Mouse (Mus musculus) midbrain, postnatal 0 days (tissue): ENCODE measurements around the gene Clec4g. TPM values are rescaled to one million over a fixed set of nuclear protein-coding genes. Genes with fewer than 3 reads are reported as not detected.

Experiments used
- ATAC-seq: fragments of 200-750 bp; cut with Nextera tagmentation; 2 replicates; pipeline ENCODE4 v1.8.0; 2017; ENCODE audit warnings: moderate number of reproducible peaks, mild to moderate bottlenecking, moderate TSS enrichment, moderate library complexity; ENCODE audit not compliant: low FRiP score
- DNase-seq: peaks from one replicate; pipeline ENCODE4 v3.0.0-alpha.2; 2015; ENCODE audit warnings: low spot score
- H3K27ac ChIP-seq: fragments of 300-500 bp; sonication (generic); 2 replicates; pipeline ENCODE4 v1.5.1; 2014; ENCODE audit warnings: low read depth, mild to moderate bottlenecking, low read length, mixed read lengths
- H3K27me3 ChIP-seq: fragments of 300-500 bp; sonication (generic); 2 replicates; pipeline ENCODE4 v1.6.1; 2014; ENCODE audit warnings: low read length, control low read depth, mixed read lengths; ENCODE audit not compliant: insufficient read depth
- H3K36me3 ChIP-seq: fragments of 300-500 bp; sonication (generic); 2 replicates; pipeline ENCODE4 v1.6.1; 2014; ENCODE audit warnings: low read length, control low read depth, mixed read lengths; ENCODE audit not compliant: insufficient read depth
- H3K4me1 ChIP-seq: fragments of 300-500 bp; sonication (generic); 2 replicates; pipeline ENCODE4 v1.6.1; 2014; ENCODE audit warnings: mild to moderate bottlenecking, control low read depth, antibody characterized with exemption, low read length, mixed read lengths; ENCODE audit not compliant: insufficient read depth
- H3K4me2 ChIP-seq: fragments of 300-500 bp; sonication (generic); 2 replicates; pipeline ENCODE4 v1.6.1; 2014; ENCODE audit warnings: low read depth, mild to moderate bottlenecking, low read length, mixed read lengths; ENCODE audit not compliant: poor library complexity, severe bottlenecking
- H3K4me3 ChIP-seq: fragments of 300-500 bp; sonication (generic); 2 replicates; pipeline ENCODE4 v1.5.1; 2014; ENCODE audit warnings: low read depth, mild to moderate bottlenecking, low read length, moderate library complexity
- H3K9ac ChIP-seq: fragments of 300-500 bp; sonication (generic); replicated peaks from 2 replicates; pipeline ENCODE4 v1.6.1; 2014; ENCODE audit warnings: mild to moderate bottlenecking, low read length, moderate library complexity, mixed read lengths; ENCODE audit not compliant: poor library complexity, severe bottlenecking
- H3K9me3 ChIP-seq: fragments of 300-500 bp; sonication (generic); 2 replicates; pipeline ENCODE4 v1.6.1; 2016; ENCODE audit warnings: low read length, control low read depth
- CTCF ChIP-seq: IDR thresholded peaks from 2 replicates; pipeline ENCODE4 v1.5.1; 2016; ENCODE audit warnings: antibody characterized with exemption, mild to moderate bottlenecking
- WGBS: fragments of 180-500 bp; shearing (Covaris S2); extraction: QIAGEN DNeasy Blood & Tissue Kit; methylation state at CpG from one replicate; pipeline ENCODE4 v1.1.7; 2014; 5-methylcytosine and 5-hydroxymethylcytosine counted together
- polyA plus RNA-seq: library from polyadenylated mRNA; unstranded; fragments of >200 nt; fragmentation: Nextera tagmentation; extraction: Ambion mirVana; gene quantifications from 2 replicates; pipeline ENCODE4 v1.2.1, GENCODE M21; 2015
- total RNA-seq: library from RNA; depleted of rRNA; stranded (reverse); fragments of >200 nt; gene quantifications from 2 replicates; pipeline ENCODE4 v1.2.3, GENCODE M21; 2014; rRNA removed

Gene Clec4g
- total and polyA plus RNA-seq, 2 experiments from 2014 or later, result not detected

- Histone ChIP-seq H3K9ac (no peak overlapping the region), H3K4me2 (no peak overlapping the region), H3K9me3 (no peaks in the 10 kb centered on the region), H3K27me3 (no peaks in the 10 kb centered on the region), H3K4me1 (no peaks in the 10 kb centered on the region), H3K27ac (no peak overlapping the region), H3K4me3 (no peak overlapping the region), H3K36me3 (no peaks in the 10 kb centered on the region)
- WGBS, result 84% methylated on average over 2 of the region's 2 CpGs
- DNase-seq, result no peak
- TF ChIP-seq CTCF, result no peak
- no peak for ATAC-seq
Measured at GRCm38 (mm10) chr8:3670388-3670787, 50.1 kb downstream of the Clec4g start.

GRCm38 (mm10) chr8:3665507-3665906 is 54.9 kb downstream of the Clec4g start, which contains the start of gene Mcemp1:
TSS of gene Mcemp1 (plus strand) at chr8:3665754.
- no peaks in the 10 kb centered on the region for H3K36me3 ChIP-seq
- H3K4me1 ChIP-seq, result no peaks in the 10 kb centered on the region
- ATAC-seq (no peak), DNase-seq (no peak)
- no peak within 1 kb of the TSS for H3K9ac ChIP-seq
- WGBS, result 80% methylated on average over 6 of the region's 6 CpGs
- H3K4me2 ChIP-seq, result no peak within 1 kb of the TSS
- H3K9me3 ChIP-seq, result no peaks in the 10 kb centered on the region
- no peak within 1 kb of the TSS for H3K4me3 ChIP-seq
- TF ChIP-seq CTCF, result no peak
- no peak within 1 kb of the TSS for H3K27ac ChIP-seq
- no peaks in the 10 kb centered on the region for H3K27me3 ChIP-seq

- Histone ChIP-seq H3K9me3 (no peaks in the 10 kb centered on the region), H3K27me3 (no peaks in the 10 kb centered on the region), H3K4me3 (no peak overlapping the region), H3K4me2 (no peak overlapping the region), H3K9ac (no peak overlapping the region), H3K27ac (no peak overlapping the region), H3K4me1 (no peaks in the 10 kb centered on the region), H3K36me3 (no peaks in the 10 kb centered on the region)
- ATAC-seq, result no peak
- 63% methylated on average over 5 of the region's 5 CpGs for WGBS
- no peak for DNase-seq
- no peak for TF ChIP-seq CTCF
Measured at GRCm38 (mm10) chr8:3664405-3664804, 56.0 kb downstream of the Clec4g start.

- H3K27ac ChIP-seq, result no peak overlapping the region
- no peaks in the 10 kb centered on the region for H3K36me3 ChIP-seq
- no peak for DNase-seq
- H3K4me1 ChIP-seq, result no peaks in the 10 kb centered on the region
- TF ChIP-seq CTCF, result no peak
- WGBS, result 83% methylated on average over 8 of the region's 8 CpGs
- ATAC-seq, result no peak
- no peaks in the 10 kb centered on the region for H3K27me3 ChIP-seq
- no peaks in the 10 kb centered on the region for H3K9me3 ChIP-seq
- H3K9ac ChIP-seq, result no peak overlapping the region
- H3K4me2 ChIP-seq, result no peak overlapping the region
- no peak overlapping the region for H3K4me3 ChIP-seq
Measured at GRCm38 (mm10) chr8:3660889-3661288, 59.6 kb downstream of the Clec4g start.

Other genes starting within 250 kb of the Clec4g start
- gene Tex45, start 249.8 kb downstream of the Clec4g start, total RNA-seq, result 0.47 and 0.55 TPM in 2 replicates
- gene Tex45, start 249.8 kb downstream of the Clec4g start, polyA plus RNA-seq, result 0.64 and 0.68 TPM in 2 replicates
- 85.5 and 106 TPM in 2 replicates for gene Zfp358, start 227.5 kb downstream of the Clec4g start, total RNA-seq
- 57.1 and 58.3 TPM in 2 replicates for gene Zfp358, start 227.5 kb downstream of the Clec4g start, polyA plus RNA-seq
- gene Mcoln1, start 220.2 kb downstream of the Clec4g start, total RNA-seq, result 93.8 and 116 TPM in 2 replicates
- 108 and 117 TPM in 2 replicates for gene Mcoln1, start 220.2 kb downstream of the Clec4g start, polyA plus RNA-seq
- 57.0 and 57.5 TPM in 2 replicates for gene Pnpla6, start 205.3 kb downstream of the Clec4g start, total RNA-seq
- gene Pnpla6, start 205.3 kb downstream of the Clec4g start, polyA plus RNA-seq, result 35.5 and 36.8 TPM in 2 replicates
- not detected in 2 replicates for gene C330021F23Rik, start 152.7 kb downstream of the Clec4g start, total RNA-seq
- 0.17 TPM in 1 of 2 replicates, not detected in the other for gene C330021F23Rik, start 152.7 kb downstream of the Clec4g start, polyA plus RNA-seq
- gene Camsap3, start 133.4 kb downstream of the Clec4g start, total RNA-seq, result 115 and 149 TPM in 2 replicates
- gene Camsap3, start 133.4 kb downstream of the Clec4g start, polyA plus RNA-seq, result 44.9 and 46.2 TPM in 2 replicates
- 41.9 and 43.0 TPM in 2 replicates for gene Xab2, start 99.3 kb downstream of the Clec4g start, total RNA-seq
- 31.7 and 35.9 TPM in 2 replicates for gene Xab2, start 99.3 kb downstream of the Clec4g start, polyA plus RNA-seq
- 5.7 and 7.7 TPM in 2 replicates for gene Pet100, start 99.1 kb downstream of the Clec4g start, total RNA-seq
- gene Pet100, start 99.1 kb downstream of the Clec4g start, polyA plus RNA-seq, result 70.9 and 71.3 TPM in 2 replicates
- gene Pcp2, start 95.1 kb downstream of the Clec4g start, total RNA-seq, result 10.4 and 33.2 TPM in 2 replicates
- gene Pcp2, start 95.1 kb downstream of the Clec4g start, polyA plus RNA-seq, result 0.83 and 1.1 TPM in 2 replicates
- 23.1 and 35.3 TPM in 2 replicates for gene Stxbp2, start 89.7 kb downstream of the Clec4g start, total RNA-seq
- 36.1 and 44.2 TPM in 2 replicates for gene Stxbp2, start 89.7 kb downstream of the Clec4g start, polyA plus RNA-seq
- gene Retn, start 64.9 kb downstream of the Clec4g start, total RNA-seq, result not detected in 2 replicates
- gene Retn, start 64.9 kb downstream of the Clec4g start, polyA plus RNA-seq, result 0.42 and 0.62 TPM in 2 replicates
- gene Mcemp1, start 54.9 kb downstream of the Clec4g start, total RNA-seq, result not detected in 2 replicates
- gene Mcemp1, start 54.9 kb downstream of the Clec4g start, polyA plus RNA-seq, result 0.23 and 0.26 TPM in 2 replicates
- gene Fcor, start 48.3 kb downstream of the Clec4g start, total RNA-seq, result 14.7 and 33.3 TPM in 2 replicates
- gene Fcor, start 48.3 kb downstream of the Clec4g start, polyA plus RNA-seq, result 20.1 and 20.3 TPM in 2 replicates
- 59.7 and 65.3 TPM in 2 replicates for gene Trappc5, start 44.4 kb downstream of the Clec4g start, total RNA-seq
- 67.0 and 68.3 TPM in 2 replicates for gene Trappc5, start 44.4 kb downstream of the Clec4g start, polyA plus RNA-seq
- not detected in 2 replicates for gene Fcer2a, start 26.5 kb downstream of the Clec4g start, total RNA-seq
- gene Fcer2a, start 26.5 kb downstream of the Clec4g start, polyA plus RNA-seq, result 0.22 and 0.41 TPM in 2 replicates
- 0.11 TPM in 1 of 2 replicates, not detected in the other for gene Cd209a, start 28.3 kb upstream of the Clec4g start, total RNA-seq
- gene Cd209a, start 28.3 kb upstream of the Clec4g start, polyA plus RNA-seq, result not detected in 2 replicates
- not detected in 2 replicates for gene Cd209e, start 133.7 kb upstream of the Clec4g start, total RNA-seq
- not detected in 2 replicates for gene Cd209e, start 133.7 kb upstream of the Clec4g start, polyA plus RNA-seq
- gene Cd209d, start 157.9 kb upstream of the Clec4g start, total RNA-seq, result not detected in 2 replicates
- gene Cd209d, start 157.9 kb upstream of the Clec4g start, polyA plus RNA-seq, result not detected in 2 replicates
- gene Cd209b, start 206.2 kb upstream of the Clec4g start, total RNA-seq, result 0.22 TPM in 1 of 2 replicates, not detected in the other
- gene Cd209b, start 206.2 kb upstream of the Clec4g start, polyA plus RNA-seq, result 0.16 TPM in 1 of 2 replicates, not detected in the other
- 0.33 TPM in 1 of 2 replicates, not detected in the other for gene Cd209c, start 234.1 kb upstream of the Clec4g start, total RNA-seq
- gene Cd209c, start 234.1 kb upstream of the Clec4g start, polyA plus RNA-seq, result 0.38 and 0.48 TPM in 2 replicates